Mouse (Mus musculus): ENCODE measurements around the gene Gpc4. TPM values are rescaled to one million over a fixed set of nuclear protein-coding genes. Genes with fewer than 3 reads are reported as not detected.

Gene Gpc4
- total and polyA plus RNA-seq, 3 experiments = 5.1 to 9.4 TPM; not detected in 1

- H3K4me1 ChIP-seq (ENCODE audit: control insufficient read depth in 1 of 2, insufficient read depth in 2 of 2, low read length in 2 of 2) = peaks cover 0 to 18% of the 10 kb centered on the region in 2 experiments; a peak in 3 of 4 replicates
- H3K4me3 ChIP-seq (ENCODE audit: control insufficient read depth in 1 of 2, insufficient read depth in 1 of 2, low read depth in 2 of 2, low read length in 2 of 2) = peak overlapping the region; percentile 32 to 38
- peak; percentile 49 for DNase-seq (ENCODE audit: low read depth, low spot score)
- no peaks in the 10 kb centered on the region for H3K9me3 ChIP-seq (replicated peaks; ENCODE audit: insufficient read depth, low read length)
- peak; percentile 54 to 75; a peak in 2 of 4 replicates for TF ChIP-seq EP300 (IDR thresholded peaks at IDR 0.05; ENCODE audit: low read depth in 1 of 2, low read length in 2 of 2)
- peak; percentile 74 for TF ChIP-seq MXI1 (IDR thresholded peaks at IDR 0.05; ENCODE audit: low read depth, low read length)
- no peak for TF ChIP-seq UBTF (IDR thresholded peaks at IDR 0.05; ENCODE audit: borderline replicate concordance, insufficient read depth, low read depth, low read length)
- TF ChIP-seq HCFC1 (IDR thresholded peaks at IDR 0.05; ENCODE audit: low read depth, low read length) = no peak
- TF ChIP-seq GABPA (IDR thresholded peaks at IDR 0.05; ENCODE audit: low read depth, low read length) = no peak
- no peak for TF ChIP-seq MYC (IDR thresholded peaks at IDR 0.05; ENCODE audit: low read depth, low read length)
- TF ChIP-seq ZC3H11A (IDR thresholded peaks at IDR 0.05; ENCODE audit: low read depth, low read length) = no peak
- TF ChIP-seq TCF12 (IDR thresholded peaks at IDR 0.05; ENCODE audit: low read depth, low read length) = peak; percentile 85
- no peak for TF ChIP-seq KAT2A (conservative IDR thresholded peaks at IDR 0.05; ENCODE audit: low read depth, low read length)
- no peak for TF ChIP-seq NRF1 (IDR thresholded peaks at IDR 0.05; ENCODE audit: insufficient read depth, low read depth, low read length, poor library complexity, severe bottlenecking)
- TF ChIP-seq ETS1 (IDR thresholded peaks at IDR 0.05; ENCODE audit: low read depth, low read length) = 0 out of 2 replicates have a peak, but pooled peaks have one; percentile 23
- TF ChIP-seq RCOR1 (IDR thresholded peaks at IDR 0.05; ENCODE audit: low read depth, low read length) = 0 out of 2 replicates have a peak, but pooled peaks have one; percentile 14
- peak; percentile 14 for TF ChIP-seq TAL1 (IDR thresholded peaks at IDR 0.05; ENCODE audit: low read length)
- peak; percentile 47; the same call in 1 of the 2 replicates for TF ChIP-seq SIN3A (IDR thresholded peaks at IDR 0.05; ENCODE audit: low read length)
- no peak; the same call in 1 of the 2 replicates for TF ChIP-seq ZNF384 (IDR thresholded peaks at IDR 0.05; ENCODE audit: low read depth, low read length)
- TF ChIP-seq GATA1 (IDR thresholded peaks at IDR 0.05; ENCODE audit: low read depth, low read length) = peak; percentile 67
- no peaks in the 10 kb centered on the region for H3K27me3 ChIP-seq (ENCODE audit: control insufficient read depth in 1 of 2, insufficient read depth in 2 of 2, low read length in 2 of 2)
- H3K79me2 ChIP-seq (ENCODE audit: control insufficient read depth, insufficient read depth, low read length, poor library complexity) = peaks cover 2% of the 10 kb centered on the region; the same call in 1 of the 2 replicates
- H3K9ac ChIP-seq (ENCODE audit: control insufficient read depth, low read depth, low read length, poor library complexity, severe bottlenecking) = peak overlapping the region; percentile 9; the same call in 1 of the 2 replicates
- peaks cover 0 to 18% of the 10 kb centered on the region in 2 experiments; a peak in 2 of 4 replicates for H3K36me3 ChIP-seq (ENCODE audit: control insufficient read depth in 1 of 2, insufficient read depth in 2 of 2, low read length in 2 of 2)
- peak overlapping the region; percentile 84 for H3K27ac ChIP-seq (ENCODE audit: control insufficient read depth, low read depth, low read length)
Observed at GRCm38 (mm10) chrX:52151555-52151954, 13.5 kb downstream of the Gpc4 start.

DNA sequence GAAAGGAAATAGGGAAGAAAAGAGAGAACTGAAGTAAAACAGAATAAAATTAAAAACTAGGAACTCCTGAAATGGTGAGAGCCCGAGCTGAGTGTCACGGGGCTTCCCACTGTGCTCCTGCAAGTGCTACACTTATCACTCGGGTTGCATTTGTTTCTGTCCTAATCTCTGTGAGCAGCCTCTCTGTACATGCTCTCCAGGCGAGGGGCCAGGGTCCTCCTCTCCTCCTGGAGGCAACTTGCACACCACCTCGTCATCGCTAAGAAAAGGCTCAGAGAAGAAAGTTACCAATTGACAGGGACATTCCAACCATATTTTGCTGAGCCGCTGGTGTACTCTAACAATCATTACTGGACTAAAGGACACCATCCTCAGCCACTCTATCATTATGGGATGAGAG, 14.0 kb downstream of the Gpc4 start:
- Histone ChIP-seq H3K27ac (ENCODE audit: control insufficient read depth, low read depth, low read length) (peak overlapping the region; percentile 84), H3K9ac (ENCODE audit: control insufficient read depth, low read depth, low read length, poor library complexity, severe bottlenecking) (peak overlapping the region; percentile 9; the same call in 1 of the 2 replicates)
- TF ChIP-seq USF1 (IDR thresholded peaks at IDR 0.05; ENCODE audit: low read depth, low read length) (peak; percentile 51; the same call in 1 of the 2 replicates), MAZ (IDR thresholded peaks at IDR 0.05; ENCODE audit: low read depth, low read length) (no peak), MEF2A (IDR thresholded peaks at IDR 0.05; ENCODE audit: extremely low read depth, insufficient replicate concordance, low read depth, low read length, poor library complexity, severe bottlenecking) (no peak), BHLHE40 (IDR thresholded peaks at IDR 0.05; ENCODE audit: borderline replicate concordance, low read depth, low read length) (peak; percentile 68; the same call in 1 of the 2 replicates), ZKSCAN1 (IDR thresholded peaks at IDR 0.05; ENCODE audit: low read depth, low read length) (peak; percentile 38; the same call in 1 of the 2 replicates), MXI1 (IDR thresholded peaks at IDR 0.05; ENCODE audit: low read depth, low read length) (no peak), E2F4 (IDR thresholded peaks at IDR 0.05; ENCODE audit: borderline replicate concordance, low read depth, low read length) (no peak), ETS1 (IDR thresholded peaks at IDR 0.05; ENCODE audit: low read depth, low read length) (peak; percentile 63), HCFC1 (IDR thresholded peaks at IDR 0.05; ENCODE audit: low read depth, low read length) (no peak), MAX (IDR thresholded peaks at IDR 0.05; ENCODE audit: low read length) (0 out of 2 replicates have a peak, but pooled peaks have one; percentile 27), MYB (IDR thresholded peaks at IDR 0.05; ENCODE audit: low read depth, low read length) (no peak), UBTF (IDR thresholded peaks at IDR 0.05; ENCODE audit: borderline replicate concordance, insufficient read depth, low read depth, low read length) (no peak), NELFE (IDR thresholded peaks at IDR 0.05; ENCODE audit: low read depth, low read length) (no peak), EP300 (IDR thresholded peaks at IDR 0.05; ENCODE audit: low read depth in 1 of 2, low read length in 2 of 2) (peak; percentile 75 to 79), TCF12 (IDR thresholded peaks at IDR 0.05; ENCODE audit: low read depth, low read length) (peak; percentile 82), SMC3 (IDR thresholded peaks at IDR 0.05; ENCODE audit: low read depth, low read length) (0 out of 2 replicates have a peak, but pooled peaks have one; percentile 9), RCOR1 (IDR thresholded peaks at IDR 0.05; ENCODE audit: low read depth, low read length) (0 out of 2 replicates have a peak, but pooled peaks have one; percentile 30), RAD21 (IDR thresholded peaks at IDR 0.05; ENCODE audit: low read depth, low read length) (no peak), TBP (IDR thresholded peaks at IDR 0.05; ENCODE audit: low read depth, low read length) (no peak)

More for the DNA sequence above, 14.0 kb downstream of the Gpc4 start:
- Histone ChIP-seq H3K36me3 (ENCODE audit: control insufficient read depth in 1 of 2, insufficient read depth in 2 of 2, low read length in 2 of 2) (peaks cover 0 to 18% of the 10 kb centered on the region in 2 experiments; a peak in 2 of 4 replicates), H3K79me2 (ENCODE audit: control insufficient read depth, insufficient read depth, low read length, poor library complexity) (peaks cover 2% of the 10 kb centered on the region; the same call in 1 of the 2 replicates), H3K4me3 (ENCODE audit: control insufficient read depth in 1 of 2, insufficient read depth in 1 of 2, low read depth in 2 of 2, low read length in 2 of 2) (peak overlapping the region; percentile 32 to 38), H3K9me3 (replicated peaks; ENCODE audit: insufficient read depth, low read length) (no peaks in the 10 kb centered on the region), H3K27me3 (ENCODE audit: control insufficient read depth in 1 of 2, insufficient read depth in 2 of 2, low read length in 2 of 2) (no peaks in the 10 kb centered on the region), H3K4me1 (ENCODE audit: control insufficient read depth in 1 of 2, insufficient read depth in 2 of 2, low read length in 2 of 2) (peaks cover 0 to 18% of the 10 kb centered on the region in 2 experiments; a peak in 3 of 4 replicates)
- peak; percentile 78 for DNase-seq (ENCODE audit: low read depth, low spot score)

All from MEL (cell line).